ENCODE assay signal across 8 mouse cellular contexts in genomic region chr13:3633895-3634811, GRCm38 (mm10). TPM values are rescaled to one million over a fixed set of nuclear protein-coding genes. Genes with fewer than 3 reads are reported as not detected.
DNase-seq lines count a peak whose midpoint lies in the region; ATAC-seq and TF ChIP-seq lines count a peak whose summit lies in the region.

TSS of gene Asb13 (plus strand) at chr13:3634032.

- DNase-seq in adrenal gland, postnatal 10 days: peak; percentile 91
- peak; percentile 87 for DNase-seq in embryonic facial prominence, embryonic 10.5 days (ENCODE audit: low spot score)
- no peak for DNase-seq in gonadal fat pad, adult 2 months (ENCODE audit: low read depth)
- peak; percentile 72 for DNase-seq in left cerebral cortex, postnatal 4 days
- peak; percentile 97 for DNase-seq in midbrain, embryonic 11.5 days (ENCODE audit: low spot score, missing footprints)
- peak; percentile 75 for DNase-seq in right cerebral cortex, postnatal 4 days
- DNase-seq in yolk sac, embryonic 10.5 days (ENCODE audit: low spot score): peak; percentile 83

- intact Hi-C loops in left cerebral cortex, postnatal 4 days (cut with DNase I): no loop called here

- peak within 1 kb of the TSS; percentile 86 for H3K27ac ChIP-seq in embryonic facial prominence, embryonic 10.5 days (replicated peaks)
- no peak within 1 kb of the TSS for H3K27ac ChIP-seq in intestine, postnatal 0 days (ENCODE audit: low read depth, low read length)
- no peak within 1 kb of the TSS for H3K27ac ChIP-seq in midbrain, embryonic 11.5 days (ENCODE audit: low read depth, low read length)

- TF ChIP-seq CTCF in intestine, postnatal 0 days (IDR thresholded peaks at IDR 0.05; ENCODE audit: low read depth): no peak

- peak within 1 kb of the TSS; percentile 68 for H3K9ac ChIP-seq in intestine, postnatal 0 days (ENCODE audit: low read depth, low read length)
- peak within 1 kb of the TSS; percentile 80 for H3K9ac ChIP-seq in midbrain, embryonic 11.5 days (ENCODE audit: low read length)

- H3K4me3 ChIP-seq in embryonic facial prominence, embryonic 10.5 days: peak within 1 kb of the TSS; percentile 85
- H3K4me3 ChIP-seq in intestine, postnatal 0 days (ENCODE audit: low read depth, low read length): peak within 1 kb of the TSS; percentile 77
- peak within 1 kb of the TSS; percentile 67 for H3K4me3 ChIP-seq in midbrain, embryonic 11.5 days (ENCODE audit: low read depth, low read length)

- no peaks in the 10 kb centered on the region for H3K36me3 ChIP-seq in embryonic facial prominence, embryonic 10.5 days (replicated peaks)
- H3K36me3 ChIP-seq in intestine, postnatal 0 days (ENCODE audit: control insufficient read depth, insufficient read depth): no peaks in the 10 kb centered on the region
- H3K36me3 ChIP-seq in midbrain, embryonic 11.5 days (ENCODE audit: control insufficient read depth, insufficient read depth, low read length): no peaks in the 10 kb centered on the region

- no peaks in the 10 kb centered on the region for H3K9me3 ChIP-seq in embryonic facial prominence, embryonic 10.5 days
- H3K9me3 ChIP-seq in intestine, postnatal 0 days (ENCODE audit: control insufficient read depth): no peaks in the 10 kb centered on the region
- H3K9me3 ChIP-seq in midbrain, embryonic 11.5 days (ENCODE audit: control insufficient read depth, low read length): no peaks in the 10 kb centered on the region

- peaks cover 6% of the 10 kb centered on the region; the same call in 1 of the 2 replicates for H3K4me1 ChIP-seq in embryonic facial prominence, embryonic 10.5 days
- H3K4me1 ChIP-seq in intestine, postnatal 0 days (replicated peaks; ENCODE audit: control insufficient read depth, insufficient read depth, low read length): no peaks in the 10 kb centered on the region
- H3K4me1 ChIP-seq in midbrain, embryonic 11.5 days (ENCODE audit: control insufficient read depth, insufficient read depth, low read length): no peaks in the 10 kb centered on the region

- peaks cover 13% of the 10 kb centered on the region for H3K27me3 ChIP-seq in embryonic facial prominence, embryonic 10.5 days (replicated peaks; ENCODE audit: low read depth, poor library complexity, severe bottlenecking)
- no peaks in the 10 kb centered on the region for H3K27me3 ChIP-seq in intestine, postnatal 0 days (replicated peaks; ENCODE audit: control insufficient read depth, insufficient read depth, low read length)
- H3K27me3 ChIP-seq in midbrain, embryonic 11.5 days (ENCODE audit: control insufficient read depth, insufficient read depth, low read length): peaks cover 3% of the 10 kb centered on the region; the same call in 1 of the 2 replicates

- H3K4me2 ChIP-seq in intestine, postnatal 0 days (replicated peaks; ENCODE audit: low read depth): peak within 1 kb of the TSS; percentile 92
- H3K4me2 ChIP-seq in midbrain, embryonic 11.5 days: peak within 1 kb of the TSS; percentile 66

- WGBS in embryonic facial prominence, embryonic 10.5 days: under 1% methylated on average over 47 of the region's 47 CpGs
- WGBS in intestine, postnatal 0 days: under 1% methylated on average over 47 of the region's 47 CpGs
- WGBS in midbrain, embryonic 11.5 days: under 1% methylated on average over 47 of the region's 47 CpGs

- peak; percentile 88 for ATAC-seq in intestine, postnatal 0 days
- ATAC-seq in midbrain, embryonic 11.5 days (ENCODE audit: low FRiP score): peak; percentile 96

RNA-seq across cellular contexts. Expression of gene Asb13, which starts in this region (rescaled TPM):
- total RNA-seq in adrenal gland, postnatal 10 days (2021): 10 to 100 TPM; 11.1 to 12.4 TPM
- 15.0 and 22.2 TPM in 2 replicates for polyA plus RNA-seq in embryonic facial prominence, embryonic 10.5 days (2016; fragmentation: Nextera tagmentation; extraction: Ambion mirVana)
- 13.1 and 14.4 TPM in 2 replicates for polyA plus RNA-seq in gonadal fat pad, adult 2 months (2012; rRNA removed)
- 3.4 and 4.2 TPM in 2 replicates for polyA plus RNA-seq in intestine, postnatal 0 days (2015; fragmentation: Nextera tagmentation; extraction: Ambion mirVana)
- 10 to 100 TPM; 20.8 to 22.0 TPM for total RNA-seq in left cerebral cortex, postnatal 4 days (2021)
- 9.6 and 9.7 TPM in 2 replicates for polyA plus RNA-seq in midbrain, embryonic 11.5 days (2014; fragmentation: Nextera tagmentation; extraction: Ambion mirVana)
